In genomic region chr2:166339427-166339826, GRCm38 (mm10) we compare ENCODE assay signal across 9 mouse cellular contexts.
DNase-seq lines count a peak whose midpoint lies in the region; ATAC-seq and TF ChIP-seq lines count a peak whose summit lies in the region.
"Had no signal": no experiment of that assay in that cellular context is flagged by ENCODE, and none has a peak within 500 bp of the region (broad histone marks: within the 10 kb centered on the region; RNA-seq: fewer than 3 reads in every experiment).

No protein-coding gene starts in this region.

- no peak for TF ChIP-seq POLR2A in liver, adult 2 months (IDR thresholded peaks at IDR 0.05; ENCODE audit: extremely low read depth, insufficient read depth, low read length)
- no peak for TF ChIP-seq POLR2A in ES-Bruce4 (IDR thresholded peaks at IDR 0.05; ENCODE audit: insufficient read depth, low read length)
- no peak for TF ChIP-seq POLR2A in small intestine, adult 2 months (IDR thresholded peaks at IDR 0.05; ENCODE audit: low read depth, low read length)

- no peaks in the 10 kb centered on the region for H3K4me1 ChIP-seq in liver, adult 2 months (ENCODE audit: control insufficient read depth, insufficient read depth, low read length)
- no peaks in the 10 kb centered on the region for H3K4me1 ChIP-seq in liver, embryonic 12.5 days
- peaks cover 3% of the 10 kb centered on the region for H3K4me1 ChIP-seq in ES-Bruce4 (ENCODE audit: control insufficient read depth, insufficient read depth, low read length)
- no peaks in the 10 kb centered on the region; the same call in 1 of the 2 replicates for H3K4me1 ChIP-seq in embryonic facial prominence, embryonic 11.5 days (ENCODE audit: control insufficient read depth, insufficient read depth, low read length)
- H3K4me1 ChIP-seq in small intestine, adult 2 months (ENCODE audit: control insufficient read depth, insufficient read depth, insufficient read length, low read length) = 0 out of 2 replicates have a peak, but pooled peaks cover 2% of the 10 kb centered on the region

- H3K9ac ChIP-seq in liver, adult 2 months (ENCODE audit: low read depth, low read length) = no peak overlapping the region
- H3K9ac ChIP-seq in liver, embryonic 12.5 days = no peak overlapping the region
- no peak overlapping the region for H3K9ac ChIP-seq in ES-Bruce4 (ENCODE audit: low read depth, poor library complexity, severe bottlenecking)
- H3K9ac ChIP-seq in embryonic facial prominence, embryonic 11.5 days (replicated peaks; ENCODE audit: low read length) = no peak overlapping the region

- no peaks in the 10 kb centered on the region for H3K9me3 ChIP-seq in liver, embryonic 12.5 days (replicated peaks)
- no peaks in the 10 kb centered on the region for H3K9me3 ChIP-seq in ES-Bruce4 (replicated peaks; ENCODE audit: control insufficient read depth, insufficient read depth, low read length, poor library complexity, severe bottlenecking)
- no peaks in the 10 kb centered on the region for H3K9me3 ChIP-seq in embryonic facial prominence, embryonic 11.5 days (replicated peaks; ENCODE audit: control insufficient read depth, low read length)

- no peak overlapping the region for H3K4me2 ChIP-seq in liver, embryonic 12.5 days
- no peak overlapping the region for H3K4me2 ChIP-seq in embryonic facial prominence, embryonic 11.5 days (ENCODE audit: low read depth, low read length)

- DNase-seq in liver, adult 2 months (ENCODE audit: extremely low read depth, low read depth, low spot score) = no peak
- DNase-seq in embryonic facial prominence, embryonic 11.5 days (ENCODE audit: low spot score) = no peak
- no peak for DNase-seq in T-cell, adult 2 months (ENCODE audit: low spot score)
- DNase-seq in kidney, postnatal 10 days = no peak
- DNase-seq: heart, adult 18-20 months had no signal

- no peaks in the 10 kb centered on the region for H3K36me3 ChIP-seq in liver, adult 2 months (ENCODE audit: control insufficient read depth, insufficient read depth, low read length)
- H3K36me3 ChIP-seq in liver, embryonic 12.5 days = no peaks in the 10 kb centered on the region
- H3K36me3 ChIP-seq in ES-Bruce4 (ENCODE audit: control insufficient read depth, insufficient read depth, low read length, poor library complexity, severe bottlenecking) = no peaks in the 10 kb centered on the region
- H3K36me3 ChIP-seq in embryonic facial prominence, embryonic 11.5 days (replicated peaks; ENCODE audit: control insufficient read depth, insufficient read depth, low read depth, low read length) = no peaks in the 10 kb centered on the region
- H3K36me3 ChIP-seq in small intestine, adult 2 months (ENCODE audit: control insufficient read depth, insufficient read depth, low read length) = no peaks in the 10 kb centered on the region

- TF ChIP-seq CTCF in liver, adult 2 months (IDR thresholded peaks at IDR 0.05; ENCODE audit: low read depth, low read length) = peak; percentile 50
- peak; percentile 49 for TF ChIP-seq CTCF in ES-Bruce4 (IDR thresholded peaks at IDR 0.05; ENCODE audit: low read depth, low read length)
- TF ChIP-seq CTCF in small intestine, adult 2 months (IDR thresholded peaks at IDR 0.05; ENCODE audit: extremely low read depth, insufficient read length, insufficient replicate concordance, low read depth, low read length) = peak; percentile 44; the same call in 1 of the 2 replicates

- 73% methylated on average over 5 of the region's 5 CpGs for WGBS in liver, adult 2 months
- 46% methylated on average over 5 of the region's 5 CpGs for WGBS in liver, embryonic 12.5 days (ENCODE audit: insufficient replicate concordance)
- WGBS in embryonic facial prominence, embryonic 11.5 days = 84% methylated on average over 5 of the region's 5 CpGs
- 68% methylated on average over 5 of the region's 5 CpGs for WGBS in small intestine, adult 2 months

- H3K27me3 ChIP-seq in liver, adult 2 months (ENCODE audit: control insufficient read depth, insufficient read depth, low read length) = 0 out of 2 replicates have a peak, but pooled peaks cover 2% of the 10 kb centered on the region
- no peaks in the 10 kb centered on the region for H3K27me3 ChIP-seq in liver, embryonic 12.5 days (replicated peaks)
- no peaks in the 10 kb centered on the region for H3K27me3 ChIP-seq in ES-Bruce4 (ENCODE audit: control insufficient read depth, insufficient read depth, low read length, poor library complexity, severe bottlenecking)
- H3K27me3 ChIP-seq in embryonic facial prominence, embryonic 11.5 days (ENCODE audit: control insufficient read depth, insufficient read depth, low read length) = no peaks in the 10 kb centered on the region
- no peaks in the 10 kb centered on the region for H3K27me3 ChIP-seq in small intestine, adult 2 months (ENCODE audit: control insufficient read depth, insufficient read depth, low read length)

- H3K4me3 ChIP-seq in liver, adult 2 months (ENCODE audit: insufficient read depth, low read depth, low read length) = no peak overlapping the region
- no peak overlapping the region for H3K4me3 ChIP-seq in liver, embryonic 12.5 days
- no peak overlapping the region for H3K4me3 ChIP-seq in ES-Bruce4 (ENCODE audit: low read depth, low read length)
- H3K4me3 ChIP-seq in embryonic facial prominence, embryonic 11.5 days (ENCODE audit: low read depth, low read length) = no peak overlapping the region
- H3K4me3 ChIP-seq in small intestine, adult 2 months (ENCODE audit: low read depth, low read length) = no peak overlapping the region

- TF ChIP-seq EP300 in ES-Bruce4 (IDR thresholded peaks at IDR 0.05; ENCODE audit: insufficient read depth, low read depth, low read length) = no peak

- no peak overlapping the region for H3K27ac ChIP-seq in liver, adult 2 months (replicated peaks; ENCODE audit: insufficient read depth, low read depth, low read length)
- H3K27ac ChIP-seq in liver, embryonic 12.5 days = no peak overlapping the region
- no peak overlapping the region for H3K27ac ChIP-seq in ES-Bruce4 (ENCODE audit: insufficient read depth, low read length)
- 0 out of 2 replicates have a peak overlapping the region, but pooled peaks have one; percentile 1 for H3K27ac ChIP-seq in embryonic facial prominence, embryonic 11.5 days (replicated peaks; ENCODE audit: low read depth, low read length)
- no peak overlapping the region for H3K27ac ChIP-seq in small intestine, adult 2 months (ENCODE audit: insufficient read depth, low read depth, low read length)

- ATAC-seq in liver, embryonic 12.5 days = no peak
- no peak for ATAC-seq in embryonic facial prominence, embryonic 11.5 days (replicated peaks; ENCODE audit: insufficient number of reproducible peaks, low FRiP score, low TSS enrichment, low read depth)
- ATAC-seq: midbrain, embryonic 16.5 days had no signal

- H3K79me2 ChIP-seq in liver, adult 2 months (ENCODE audit: control insufficient read depth, insufficient read depth, low read length) = no peaks in the 10 kb centered on the region
